Mouse (Mus musculus) hindbrain, embryonic 16.5 days (tissue): ENCODE measurements around the gene Strip2. TPM values are rescaled to one million over a fixed set of nuclear protein-coding genes. Genes with fewer than 3 reads are reported as not detected.
A peak's percentile ranks its signal among the peaks of the same experiment; 100 is the strongest.

ENCODE experiments used
- ATAC-seq: fragments of 200-750 bp; cut with Nextera tagmentation; 2 replicates; pipeline ENCODE4 v1.8.0; 2017; ENCODE audit warnings: moderate TSS enrichment, moderate library complexity
- H3K27ac ChIP-seq: fragments of 300-500 bp; sonication (generic); 2 replicates; pipeline ENCODE4 v1.5.1; 2014; ENCODE audit warnings: low read depth, mild to moderate bottlenecking, control low read depth, low read length, moderate library complexity
- H3K27me3 ChIP-seq: fragments of 300-500 bp; sonication (generic); replicated peaks from 2 replicates; pipeline ENCODE4 v1.6.1; 2014; ENCODE audit warnings: low read length; ENCODE audit not compliant: control insufficient read depth, insufficient read depth
- H3K36me3 ChIP-seq: fragments of 300-500 bp; sonication (generic); 2 replicates; pipeline ENCODE4 v1.6.1; 2014; ENCODE audit warnings: mild to moderate bottlenecking, low read length, moderate library complexity, mixed read lengths; ENCODE audit not compliant: control insufficient read depth, insufficient read depth
- H3K4me1 ChIP-seq: fragments of 300-500 bp; sonication (generic); 2 replicates; pipeline ENCODE4 v1.6.1; 2014; ENCODE audit warnings: low read depth, low read length; ENCODE audit not compliant: control insufficient read depth, insufficient read depth
- H3K4me2 ChIP-seq: fragments of 300-500 bp; sonication (generic); 2 replicates; pipeline ENCODE4 v1.6.1; 2014; ENCODE audit warnings: mild to moderate bottlenecking, low read length, control low read depth, moderate library complexity
- H3K4me3 ChIP-seq: fragments of 300-500 bp; sonication (generic); 2 replicates; pipeline ENCODE4 v1.5.1; 2014; ENCODE audit warnings: mild to moderate bottlenecking, low read length, control low read depth, moderate library complexity
- H3K9ac ChIP-seq: fragments of 300-500 bp; sonication (generic); 2 replicates; pipeline ENCODE4 v1.6.1; 2014; ENCODE audit warnings: low read depth, mild to moderate bottlenecking, control low read depth, low read length, moderate library complexity
- H3K9me3 ChIP-seq: fragments of 300-500 bp; sonication (generic); 2 replicates; pipeline ENCODE4 v1.6.1; 2014; ENCODE audit warnings: mild to moderate bottlenecking, low read length, moderate library complexity; ENCODE audit not compliant: control insufficient read depth
- WGBS: fragments of 180-500 bp; shearing (Covaris S2); extraction: QIAGEN DNeasy Blood & Tissue Kit; methylation state at CpG from one replicate; pipeline ENCODE4 v1.1.7; 2014; 5-methylcytosine and 5-hydroxymethylcytosine counted together
- polyA plus RNA-seq: library from polyadenylated mRNA; unstranded; fragments of >200 nt; fragmentation: Nextera tagmentation; extraction: Ambion mirVana; gene quantifications from 2 replicates; pipeline ENCODE4 v1.2.1, GENCODE M21; 2015

Gene Strip2
- polyA plus RNA-seq, 1 experiment from 2014 or later: 8.6 TPM

DNA sequence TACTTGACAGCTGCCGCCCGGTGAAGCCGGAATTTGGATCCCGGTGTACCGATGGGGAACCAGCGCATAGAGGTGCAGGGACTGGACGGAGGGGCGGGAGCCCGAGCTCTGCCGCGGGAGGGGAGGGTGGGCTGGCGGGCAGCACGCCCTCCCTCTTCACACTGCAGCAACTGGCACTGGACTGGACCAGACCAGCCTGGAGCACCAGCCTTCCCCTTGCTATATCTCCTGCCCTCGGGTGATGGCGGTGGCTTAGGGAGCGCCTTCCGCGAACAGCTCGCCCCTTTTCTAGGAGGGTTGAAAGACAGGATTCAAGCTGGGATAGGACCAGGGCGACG, 540 bp downstream of the Strip2 start:
- WGBS: under 1% methylated on average over 20 of the region's 21 CpGs
- Histone ChIP-seq H3K27ac (peak overlapping the region; percentile 14), H3K4me1 (peaks cover 8% of the 10 kb centered on the region), H3K4me3 (peak overlapping the region; percentile 66), H3K36me3 (no peaks in the 10 kb centered on the region), H3K9me3 (no peaks in the 10 kb centered on the region), H3K27me3 (peaks cover 7% of the 10 kb centered on the region), H3K9ac (peak overlapping the region; percentile 66), H3K4me2 (peak overlapping the region; percentile 80)
- peak; percentile 76 for ATAC-seq

DNA sequence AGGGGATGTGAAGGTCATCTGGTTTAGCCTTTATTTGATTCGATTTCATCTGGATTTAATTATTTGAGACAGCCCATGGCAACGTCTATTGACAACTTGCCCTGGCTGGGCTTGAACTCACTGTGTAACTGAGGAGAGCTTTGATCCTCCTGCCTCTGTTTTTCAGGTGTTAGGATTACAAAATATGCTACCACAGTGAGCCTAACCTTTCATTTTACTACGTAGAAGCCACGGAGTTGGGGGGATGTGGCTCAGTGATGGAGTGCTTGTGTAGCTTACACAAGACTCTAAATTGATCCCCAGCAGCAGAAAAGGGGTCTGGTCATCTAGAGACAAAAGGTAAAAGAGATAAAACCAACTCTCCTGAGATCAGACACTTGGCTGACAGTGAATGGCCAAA, 1.1 kb downstream of the Strip2 start:
- Histone ChIP-seq H3K9me3 (no peaks in the 10 kb centered on the region), H3K4me1 (peaks cover 8% of the 10 kb centered on the region), H3K27me3 (peaks cover 7% of the 10 kb centered on the region), H3K9ac (no peak overlapping the region; the same call in 1 of the 2 replicates), H3K27ac (no peak overlapping the region), H3K4me3 (peak overlapping the region; percentile 66; the same call in 1 of the 2 replicates), H3K4me2 (peak overlapping the region; percentile 80), H3K36me3 (no peaks in the 10 kb centered on the region)
- WGBS: 48% methylated on average over 4 of the region's 4 CpGs
- ATAC-seq: no peak

DNA sequence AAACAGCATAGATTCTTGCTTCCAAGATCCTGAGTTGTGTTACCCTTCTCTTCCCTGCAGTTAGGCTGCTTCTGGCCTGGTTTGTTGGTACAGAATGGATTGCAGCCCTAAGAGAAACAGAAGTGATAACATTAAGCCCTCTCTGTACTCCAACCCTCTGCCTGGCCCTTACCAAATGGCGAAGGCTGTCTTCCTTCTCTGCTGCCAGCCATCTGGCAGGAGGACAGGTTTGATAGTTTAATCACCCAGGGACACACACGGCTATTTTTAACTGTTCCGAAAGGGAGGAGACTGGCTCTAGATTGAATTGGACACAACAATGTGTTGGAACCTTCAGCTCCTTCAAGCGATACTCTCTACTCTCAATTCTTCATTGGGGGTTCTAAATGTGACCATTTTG, 6.7 kb downstream of the Strip2 start:
- WGBS: 71% methylated on average over 4 of the region's 4 CpGs
- Histone ChIP-seq H3K27me3 (peaks cover 5% of the 10 kb centered on the region), H3K27ac (no peak overlapping the region)

DNA sequence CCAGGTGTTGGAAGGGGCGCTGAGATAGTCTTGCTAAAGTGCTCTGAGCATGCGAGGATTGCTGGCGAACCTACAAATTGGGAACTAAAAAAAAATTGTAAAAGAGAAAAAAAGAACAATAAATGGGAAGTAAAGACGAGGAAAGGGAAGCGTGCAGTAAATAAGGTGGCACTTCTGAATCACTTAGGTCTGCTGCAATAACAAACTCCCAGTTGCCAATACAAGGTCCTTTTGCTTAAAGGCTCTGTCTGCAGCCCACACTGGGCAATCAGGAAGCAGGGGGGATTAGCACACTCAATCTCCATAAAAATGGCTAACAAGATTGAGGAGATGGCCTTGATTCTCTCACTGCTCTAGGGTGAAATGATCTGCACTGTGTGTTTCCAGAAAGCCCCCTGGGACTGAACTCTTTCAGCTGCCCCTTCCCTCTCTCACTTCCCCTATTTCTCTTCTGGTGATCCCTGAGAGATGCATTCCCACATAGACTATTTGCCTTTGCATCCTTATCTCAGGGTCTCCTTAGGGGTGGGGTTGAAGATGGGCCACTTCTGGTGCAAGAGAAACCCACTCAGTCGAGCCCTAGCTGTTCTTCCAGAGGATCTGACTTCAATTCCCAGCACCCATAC, 8.9 kb downstream of the Strip2 start:
- 67% methylated on average over 6 of the region's 6 CpGs for WGBS
- H3K27ac ChIP-seq: no peak overlapping the region
- no peak for ATAC-seq
- no peaks in the 10 kb centered on the region for H3K36me3 ChIP-seq
- H3K27me3 ChIP-seq: no peaks in the 10 kb centered on the region
- H3K4me1 ChIP-seq: no peaks in the 10 kb centered on the region
- H3K4me2 ChIP-seq: no peak overlapping the region
- no peak overlapping the region for H3K4me3 ChIP-seq
- H3K9ac ChIP-seq: no peak overlapping the region
- H3K9me3 ChIP-seq: no peaks in the 10 kb centered on the region

More for the DNA sequence above, 6.7 kb downstream of the Strip2 start:
- H3K9me3 ChIP-seq: no peaks in the 10 kb centered on the region
- no peaks in the 10 kb centered on the region for H3K36me3 ChIP-seq
- no peak overlapping the region for H3K9ac ChIP-seq
- H3K4me2 ChIP-seq: no peak overlapping the region
- ATAC-seq: no peak
- no peak overlapping the region for H3K4me3 ChIP-seq
- H3K4me1 ChIP-seq: no peaks in the 10 kb centered on the region

DNA sequence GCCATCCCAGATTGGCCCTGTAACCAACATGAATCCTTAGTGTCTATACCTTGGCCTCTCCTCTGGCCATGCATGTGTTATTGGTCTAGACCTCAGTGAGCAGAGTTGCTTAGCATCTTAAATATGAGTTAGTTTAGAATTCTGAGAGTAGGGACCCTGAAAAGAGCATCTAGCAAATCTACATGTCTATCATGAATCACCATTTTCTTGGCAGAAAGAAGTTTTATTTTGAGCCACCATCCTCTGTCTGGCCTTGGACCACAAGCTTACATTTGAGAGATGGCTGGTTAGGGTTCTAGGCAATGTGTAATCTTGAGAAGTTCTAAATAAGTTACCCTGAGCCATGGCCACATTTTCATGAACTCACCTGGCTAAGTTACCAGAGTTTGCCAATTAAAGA, 13.3 kb downstream of the Strip2 start:
- no peak overlapping the region for H3K4me2 ChIP-seq

DNA sequence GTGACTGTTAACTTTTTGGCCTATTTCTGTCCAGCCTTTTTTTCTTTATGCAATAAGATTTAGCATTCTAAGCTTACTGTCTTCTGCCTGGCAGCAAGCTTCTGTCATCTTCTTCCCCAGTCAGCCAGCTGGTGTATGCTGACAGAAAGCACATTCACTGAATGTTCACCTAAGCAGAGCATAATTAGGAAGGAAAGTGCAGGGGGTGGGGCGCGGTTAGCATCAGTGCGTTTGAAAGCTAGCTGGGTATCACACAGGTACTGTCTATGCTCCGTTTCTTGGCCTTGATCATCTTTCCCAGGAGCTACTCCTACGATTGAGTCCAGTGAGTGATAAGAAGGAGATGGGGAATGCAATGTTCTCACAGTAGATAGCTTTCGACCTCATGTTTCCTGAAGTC, 13.9 kb downstream of the Strip2 start:
- H3K9ac ChIP-seq: no peak overlapping the region
- H3K27me3 ChIP-seq: no peaks in the 10 kb centered on the region
- no peaks in the 10 kb centered on the region for H3K9me3 ChIP-seq
- no peaks in the 10 kb centered on the region for H3K4me1 ChIP-seq
- ATAC-seq: no peak
- no peaks in the 10 kb centered on the region for H3K36me3 ChIP-seq
- WGBS: 83% methylated on average over 6 of the region's 6 CpGs
- H3K4me3 ChIP-seq: no peak overlapping the region
- no peak overlapping the region for H3K4me2 ChIP-seq
- H3K27ac ChIP-seq: no peak overlapping the region

More for the DNA sequence above, 13.3 kb downstream of the Strip2 start:
- Histone ChIP-seq H3K36me3 (no peaks in the 10 kb centered on the region), H3K4me3 (no peak overlapping the region), H3K9ac (no peak overlapping the region), H3K27me3 (no peaks in the 10 kb centered on the region), H3K9me3 (no peaks in the 10 kb centered on the region), H3K27ac (no peak overlapping the region), H3K4me1 (no peaks in the 10 kb centered on the region)
- no peak for ATAC-seq

DNA sequence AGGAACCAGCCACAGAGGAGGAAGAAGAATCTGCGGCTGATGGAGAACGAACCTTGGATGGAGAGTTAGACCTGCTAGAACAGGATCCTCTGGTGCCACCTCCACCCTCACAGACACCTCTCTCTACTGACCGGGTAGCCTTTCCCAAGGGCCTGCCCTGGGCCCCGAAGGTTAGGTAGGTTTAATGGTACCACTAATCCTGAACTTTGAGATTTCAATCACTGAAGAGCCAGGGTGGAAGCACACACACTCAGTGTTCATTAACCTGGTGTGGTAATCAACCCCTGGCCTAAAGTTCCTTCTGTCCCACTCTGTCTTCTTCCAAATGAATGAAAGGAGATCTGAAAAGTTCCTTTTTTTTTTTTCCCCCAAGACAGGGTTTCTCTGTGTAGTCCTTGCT, 14.4 kb downstream of the Strip2 start:
- Histone ChIP-seq H3K4me3 (no peak overlapping the region), H3K36me3 (no peaks in the 10 kb centered on the region), H3K9me3 (no peaks in the 10 kb centered on the region), H3K9ac (no peak overlapping the region), H3K4me2 (no peak overlapping the region), H3K27me3 (no peaks in the 10 kb centered on the region), H3K27ac (no peak overlapping the region), H3K4me1 (no peaks in the 10 kb centered on the region)
- 90% methylated on average over 4 of the region's 4 CpGs for WGBS
- no peak for ATAC-seq

DNA sequence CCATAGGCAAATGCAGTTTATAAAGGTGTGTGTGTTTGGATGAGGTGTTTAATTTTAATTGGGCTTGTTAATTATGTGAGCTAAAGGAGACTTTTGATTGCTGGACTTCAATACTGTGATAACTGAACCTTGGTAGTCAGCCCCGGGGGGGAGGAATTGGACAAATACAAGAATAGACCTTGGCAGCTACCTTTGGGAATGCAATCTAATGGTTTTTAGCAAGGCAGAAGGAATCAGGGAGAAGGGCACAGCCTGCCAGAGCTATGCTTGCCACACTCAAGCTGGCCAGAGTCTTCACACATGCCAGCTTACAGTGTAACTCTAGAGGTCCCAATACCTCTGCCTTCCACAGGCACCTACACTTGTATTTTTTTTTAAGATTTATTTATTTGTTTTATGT, 18.9 kb downstream of the Strip2 start:
- Histone ChIP-seq H3K27me3 (no peaks in the 10 kb centered on the region), H3K4me3 (no peak overlapping the region), H3K4me1 (no peaks in the 10 kb centered on the region), H3K27ac (no peak overlapping the region), H3K9me3 (no peaks in the 10 kb centered on the region), H3K9ac (no peak overlapping the region), H3K4me2 (no peak overlapping the region), H3K36me3 (no peaks in the 10 kb centered on the region)
- WGBS: 86% methylated on average over 1 of the region's 1 CpGs
- ATAC-seq: no peak

DNA sequence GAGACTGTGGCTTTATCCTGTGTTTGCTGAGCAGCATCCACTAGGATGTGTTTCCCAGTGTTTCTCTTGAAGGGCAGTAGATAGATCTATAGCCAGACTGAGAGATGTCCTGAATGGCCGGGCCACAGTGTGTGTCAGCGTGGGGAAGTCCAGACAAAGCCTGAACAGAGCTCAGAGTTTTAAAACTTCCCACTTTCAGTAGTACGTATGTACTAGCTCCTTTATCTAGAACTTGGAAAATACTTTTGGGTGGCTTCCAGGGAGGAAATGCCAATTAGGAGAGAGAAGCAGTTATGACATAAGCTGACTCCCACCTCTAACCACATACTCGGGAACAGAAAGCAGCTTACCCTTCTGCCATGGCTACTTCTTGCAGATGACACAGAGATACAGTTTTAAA, 23.6 kb downstream of the Strip2 start:
- no peak overlapping the region for H3K4me2 ChIP-seq
- H3K9me3 ChIP-seq: no peaks in the 10 kb centered on the region
- H3K36me3 ChIP-seq: no peaks in the 10 kb centered on the region
- H3K9ac ChIP-seq: no peak overlapping the region
- peaks cover 2% of the 10 kb centered on the region; the same call in 1 of the 2 replicates for H3K4me1 ChIP-seq
- H3K27me3 ChIP-seq: no peaks in the 10 kb centered on the region
- ATAC-seq: no peak
- H3K27ac ChIP-seq: no peak overlapping the region
- no peak overlapping the region for H3K4me3 ChIP-seq
- 80% methylated on average over 4 of the region's 4 CpGs for WGBS

DNA sequence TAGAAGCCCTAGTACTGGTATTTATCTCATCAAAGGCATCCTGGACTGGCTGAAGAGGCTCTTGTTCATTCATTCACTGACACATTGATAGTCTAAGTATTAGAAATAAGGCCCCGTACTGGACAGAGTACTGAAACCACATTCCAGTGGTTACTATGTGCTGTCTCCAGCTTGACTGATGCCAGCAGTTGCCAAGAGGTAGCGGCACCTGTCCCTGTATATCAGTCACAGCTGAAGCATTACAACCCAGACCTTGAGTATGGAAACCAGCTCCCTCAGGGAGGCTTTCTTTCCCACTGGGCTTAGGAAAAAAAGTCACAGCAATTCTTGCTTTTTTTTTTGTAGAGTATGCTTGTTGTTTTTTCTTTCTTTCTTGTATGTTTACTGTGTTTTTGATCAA, 24.2 kb downstream of the Strip2 start:
- no peak overlapping the region for H3K9ac ChIP-seq
- no peak overlapping the region for H3K4me3 ChIP-seq
- H3K4me1 ChIP-seq: peaks cover 2% of the 10 kb centered on the region; the same call in 1 of the 2 replicates
- 77% methylated on average over 2 of the region's 2 CpGs for WGBS
- no peak overlapping the region for H3K4me2 ChIP-seq
- no peak for ATAC-seq
- H3K36me3 ChIP-seq: no peaks in the 10 kb centered on the region
- no peaks in the 10 kb centered on the region for H3K9me3 ChIP-seq
- no peak overlapping the region for H3K27ac ChIP-seq
- H3K27me3 ChIP-seq: no peaks in the 10 kb centered on the region
